Mouse (Mus musculus) CD8-positive naive resting alpha-beta T cell, adult 2 months (primary cell): ENCODE data around the gene Zfp385a.
A peak's percentile ranks its signal among the peaks of the same experiment; 100 is the strongest.

Experiments
- DNase-seq, 2 experiments: peaks; one replicate each; pipeline ENCODE4 v3.0.0; 2022; ENCODE audit warnings: low read depth in 2 of 2, low spot score in 2 of 2

The Zfp385a gene

DNA sequence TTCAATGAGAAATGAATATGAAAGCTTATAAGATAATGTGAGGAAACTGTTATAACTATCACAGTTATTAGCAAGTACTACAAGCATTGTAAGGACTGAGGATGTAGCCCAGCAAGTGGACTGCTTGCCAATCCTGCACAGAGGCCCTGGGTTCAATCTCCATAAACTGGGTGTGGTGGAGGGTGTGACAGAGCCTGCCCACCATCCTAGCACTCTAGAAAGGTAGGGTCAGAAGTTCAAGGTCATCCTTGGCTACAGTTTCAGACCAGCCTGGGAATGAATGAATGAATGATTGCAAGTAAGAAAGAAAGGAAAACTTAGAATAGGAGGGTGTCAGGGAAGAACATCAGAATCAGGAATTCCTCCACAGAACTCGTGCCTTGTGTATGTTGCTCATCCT is 23.9 kb upstream of the Zfp385a start:
- no peak for DNase-seq

DNA sequence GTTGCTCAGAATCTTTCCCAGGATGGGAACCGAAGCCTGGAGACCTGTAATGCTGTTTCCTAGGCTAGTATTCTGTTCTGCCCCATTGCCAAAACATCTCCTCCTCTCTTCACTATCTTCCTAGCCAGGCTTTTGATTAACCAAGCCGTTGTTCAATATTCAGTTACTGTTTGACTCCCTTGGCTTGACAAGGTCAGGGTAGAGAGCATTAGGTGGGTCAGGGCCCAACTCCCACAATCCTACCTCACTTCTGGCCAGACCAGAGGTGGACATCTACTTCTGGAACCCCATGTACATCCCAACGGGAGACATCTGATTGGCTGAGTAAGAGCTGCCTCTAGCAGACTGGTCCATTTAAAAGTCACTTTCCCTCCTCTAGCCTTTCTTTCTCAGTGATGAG is 23.1 kb upstream of the Zfp385a start:
- DNase-seq: no peak

DNA sequence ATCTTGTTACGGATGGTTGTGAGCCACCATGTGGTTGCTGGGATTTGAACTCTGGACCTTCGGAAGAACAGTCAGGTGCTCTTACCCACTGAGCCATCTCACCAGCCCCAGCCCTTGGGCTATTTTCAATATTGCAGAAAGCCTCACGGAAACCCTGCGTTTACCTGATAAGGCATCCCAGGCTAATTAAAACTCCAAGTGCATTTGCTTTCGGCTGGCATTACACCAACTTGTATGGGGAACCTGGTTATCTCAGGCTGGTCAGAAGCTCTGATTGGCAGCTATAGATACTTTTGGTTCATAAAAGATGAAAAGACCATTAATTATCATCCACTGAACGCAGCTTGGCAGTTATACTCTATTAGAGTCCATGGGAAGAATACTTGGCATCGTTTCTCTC is 22.4 kb upstream of the Zfp385a start:
- DNase-seq: no peak

DNA sequence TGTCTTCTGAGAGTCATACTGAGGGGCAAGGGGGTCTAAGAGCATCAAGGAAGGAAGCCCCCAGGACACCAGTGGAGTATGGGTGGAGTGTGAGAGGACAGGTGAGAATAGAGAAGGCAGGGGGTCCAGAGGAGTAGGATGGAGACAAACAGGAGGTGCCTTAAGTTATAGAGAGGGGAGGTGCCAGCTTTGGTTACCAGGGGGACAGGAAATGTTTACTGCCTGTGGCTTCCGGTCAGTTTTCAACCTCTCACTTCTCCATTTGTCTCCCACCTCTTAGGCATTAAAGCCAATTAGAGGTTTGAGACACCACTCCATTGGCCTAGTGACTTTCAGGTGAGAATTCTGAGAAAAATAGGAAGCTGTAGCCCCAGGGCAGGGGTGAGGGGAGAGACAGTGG is 21.4 kb upstream of the Zfp385a start:
- no peak for DNase-seq

DNA sequence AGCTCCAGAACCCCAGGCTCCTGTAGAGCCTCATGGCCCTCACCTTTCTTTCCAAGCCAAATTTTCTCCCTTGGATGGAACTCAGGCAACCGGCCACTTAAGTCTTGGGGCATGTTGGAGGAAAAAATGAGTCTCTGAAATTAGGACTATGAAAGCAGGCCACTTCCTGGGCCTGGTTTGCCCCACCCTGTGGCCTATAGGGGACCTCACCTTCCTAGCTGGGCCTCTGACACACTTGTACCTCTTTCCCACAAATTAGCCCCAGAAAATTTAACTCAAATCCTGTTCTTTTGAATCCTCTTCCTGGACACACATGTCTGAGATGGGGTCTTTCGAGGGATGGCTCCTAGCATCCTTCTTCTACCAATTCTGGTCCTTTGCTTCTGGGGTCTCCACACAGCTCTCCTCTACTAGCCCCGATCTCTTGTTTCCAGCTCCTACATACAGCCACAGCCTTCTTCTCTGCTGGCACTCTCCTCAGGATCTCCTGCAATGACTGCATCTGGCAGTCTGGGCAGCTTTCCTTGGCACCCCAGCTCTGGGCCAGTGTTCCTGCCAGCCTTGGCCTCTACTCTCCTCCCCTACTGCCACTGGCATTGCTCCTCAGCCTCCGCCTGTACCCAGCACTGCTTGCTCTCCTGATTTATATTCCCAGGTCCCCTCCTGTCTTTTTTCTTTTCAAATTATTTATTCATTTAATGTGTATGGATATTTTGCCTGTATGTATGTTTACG is 20.1 kb upstream of the Zfp385a start:
- DNase-seq: no peak

DNA sequence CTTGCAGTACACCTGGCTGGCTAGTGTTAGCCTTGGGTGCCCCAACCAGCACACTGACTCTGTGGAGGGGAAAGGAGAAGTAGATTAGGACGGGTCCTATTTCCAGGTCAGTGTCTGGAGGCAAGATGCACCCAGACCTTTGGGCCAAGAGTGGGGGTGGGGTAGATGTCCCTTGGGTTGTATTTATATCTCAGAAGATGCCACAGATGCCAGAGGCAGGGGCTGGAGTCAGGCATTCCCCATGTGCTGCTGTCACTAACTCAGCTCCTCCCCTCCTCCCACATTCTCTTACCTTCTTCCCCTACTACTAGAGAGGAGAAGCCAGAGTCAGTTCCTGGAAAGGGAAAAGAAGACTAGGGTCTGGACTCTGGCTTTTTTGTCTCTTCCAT is 19.2 kb upstream of the Zfp385a start:
- no peak for DNase-seq

DNA sequence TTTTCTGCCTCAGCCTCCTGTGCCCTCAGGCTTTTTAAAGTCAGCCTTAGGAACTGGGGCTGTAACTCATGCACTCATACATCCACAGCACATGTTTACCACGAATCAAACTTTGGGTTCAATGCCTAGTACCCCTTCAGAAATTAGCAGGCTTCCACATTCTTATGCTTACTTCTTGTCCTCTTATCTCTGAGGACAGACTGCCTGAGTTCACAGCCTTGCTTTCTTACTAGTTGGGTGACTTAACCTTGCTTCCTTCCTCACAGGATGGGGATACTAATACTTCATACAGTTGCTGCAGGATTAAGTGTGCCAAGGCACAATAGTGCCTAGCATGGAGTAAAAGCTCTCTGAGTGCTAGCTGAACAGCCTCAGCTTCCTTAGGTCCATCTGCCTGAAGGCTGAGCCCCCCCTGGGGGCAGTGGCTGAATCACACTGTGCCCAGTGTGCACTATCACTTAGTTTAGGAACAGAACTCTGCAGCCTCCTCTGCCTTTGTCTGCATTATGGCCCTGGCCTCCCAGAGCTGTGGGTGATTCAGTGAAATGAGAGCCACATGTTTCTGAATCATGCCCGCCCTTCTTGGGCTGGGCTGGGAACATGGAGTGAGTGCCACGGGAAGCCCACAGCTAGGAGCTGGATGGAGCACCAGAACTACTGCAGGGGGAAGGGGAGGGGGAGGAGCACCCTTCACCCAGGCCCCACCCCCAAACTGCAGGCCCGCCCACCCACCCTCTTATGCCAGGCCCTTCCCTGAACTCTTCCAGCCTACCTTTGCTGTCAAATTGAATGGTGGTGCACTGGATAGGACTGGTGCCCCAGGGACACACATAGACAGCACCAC is 18.6 kb upstream of the Zfp385a start:
- DNase-seq: no peak

GRCm38 (mm10) chr15:103357817-103358216 is 17.9 kb upstream of the Zfp385a start:
- no peak for DNase-seq

- DNase-seq: no peak
Observed at GRCm38 (mm10) chr15:103356130-103356529, 16.2 kb upstream of the Zfp385a start.

GRCm38 (mm10) chr15:103355420-103355819 is 15.5 kb upstream of the Zfp385a start:
- DNase-seq: no peak

GRCm38 (mm10) chr15:103354690-103355089 is 14.8 kb upstream of the Zfp385a start:
- no peak for DNase-seq

DNA sequence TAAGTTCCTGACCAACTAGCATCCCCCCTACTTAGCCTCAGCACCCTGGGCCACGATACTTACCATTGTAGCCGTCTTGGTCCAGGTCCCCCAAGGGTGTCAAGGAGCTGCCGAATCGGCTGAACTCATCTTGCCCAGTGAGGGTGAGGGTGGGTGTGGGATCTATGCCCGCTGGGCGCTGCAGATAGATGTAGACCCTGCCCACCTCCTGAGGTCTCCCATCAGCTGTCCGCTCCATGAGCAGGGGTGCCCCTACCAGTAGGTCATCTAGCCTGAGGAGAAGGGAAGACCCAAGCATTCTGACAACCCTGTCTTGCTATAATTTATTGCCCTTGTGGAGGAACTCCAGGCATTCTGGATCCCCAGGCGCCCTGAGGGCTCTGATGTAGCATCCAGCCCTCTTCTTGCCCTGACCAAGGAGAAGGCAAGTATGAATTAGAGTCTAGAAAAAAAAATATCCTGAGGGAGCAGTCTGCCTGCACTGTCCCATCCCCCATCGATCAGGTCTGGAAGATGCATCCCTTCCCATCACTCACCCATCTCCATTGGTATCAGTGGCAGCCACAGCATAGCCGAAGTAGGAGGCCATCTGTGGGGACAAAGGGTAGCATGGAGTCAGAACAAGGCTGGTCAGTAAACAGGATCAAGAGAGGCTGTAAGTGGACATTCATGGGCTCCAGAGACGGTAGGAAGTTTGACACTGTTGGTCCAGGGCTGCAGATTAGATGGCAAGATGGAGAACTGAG is 13.8 kb upstream of the Zfp385a start:
- no peak for DNase-seq

- peak in 1 of 2 experiments; percentile 36 for DNase-seq
Observed at GRCm38 (mm10) chr15:103352856-103353255, 13.0 kb upstream of the Zfp385a start.

- peak in 1 of 2 experiments; percentile 32 for DNase-seq
Observed at GRCm38 (mm10) chr15:103347275-103347684, 7.4 kb upstream of the Zfp385a start.

- no peak for DNase-seq
Observed at GRCm38 (mm10) chr15:103345789-103346188, 5.9 kb upstream of the Zfp385a start.

GRCm38 (mm10) chr15:103343556-103343955 is 3.7 kb upstream of the Zfp385a start:
- no peak for DNase-seq

GRCm38 (mm10) chr15:103343008-103343407 is 3.1 kb upstream of the Zfp385a start:
- no peak for DNase-seq

- DNase-seq: peak; percentile 55 to 71
Observed at GRCm38 (mm10) chr15:103342415-103342814, 2.5 kb upstream of the Zfp385a start.

- no peak for DNase-seq
Observed at GRCm38 (mm10) chr15:103341547-103341946, 1.7 kb upstream of the Zfp385a start.

GRCm38 (mm10) chr15:103340786-103341185 is 893 bp upstream of the Zfp385a start:
- DNase-seq: no peak

- no peak for DNase-seq
Observed at GRCm38 (mm10) chr15:103339166-103339960, 530 bp downstream of the Zfp385a start.
